ENCODE assay signal across 9 mouse cellular contexts in the genomic region with DNA sequence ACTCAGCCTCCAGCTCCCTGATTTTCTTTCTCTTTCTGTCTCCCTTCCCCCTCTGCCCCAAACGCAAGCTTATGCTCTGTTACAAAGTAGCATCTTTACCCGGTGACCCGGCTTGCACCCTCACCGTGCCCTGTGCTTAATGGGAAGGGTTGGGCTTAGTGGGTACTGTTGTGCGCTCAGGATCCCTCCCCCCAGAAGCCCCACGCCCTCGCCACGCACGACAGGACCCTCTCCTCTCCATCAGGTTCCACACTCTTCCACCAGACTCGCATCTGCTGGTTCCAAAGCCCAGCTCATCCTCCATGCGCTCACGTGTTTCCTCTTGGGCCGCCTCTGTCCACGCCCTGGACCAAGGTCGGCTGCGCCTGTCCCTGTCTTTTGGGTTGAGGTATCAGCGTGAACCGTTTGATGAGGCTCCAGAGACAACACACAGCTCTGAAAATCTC. TPM values are rescaled to one million over a fixed set of nuclear protein-coding genes. Genes with fewer than 3 reads are reported as not detected.
A peak's percentile ranks its signal among the peaks of the same experiment; 100 is the strongest.
DNase-seq lines count a peak whose midpoint lies in the region; ATAC-seq and TF ChIP-seq lines count a peak whose summit lies in the region.
"Had no signal": no experiment of that assay in that cellular context is flagged by ENCODE, and none has a peak within 500 bp of the region (broad histone marks: within the 10 kb centered on the region; RNA-seq: fewer than 3 reads in every experiment).

No protein-coding gene starts in this region.

- no peak overlapping the region for H3K4me3 ChIP-seq in CH12.LX (replicated peaks in 1 of 3; ENCODE audit: low read depth in 2 of 3, low read length in 2 of 3, poor library complexity in 1 of 3)
- H3K4me3 ChIP-seq in liver, embryonic 15.5 days (replicated peaks): peak overlapping the region; percentile 50
- H3K4me3 ChIP-seq in stomach, postnatal 0 days (ENCODE audit: low read depth, low read length): peak overlapping the region; percentile 69
- H3K4me3 ChIP-seq: erythroblast, embryonic 14.5 days had no signal

- no peaks in the 10 kb centered on the region for H3K36me3 ChIP-seq in CH12.LX (replicated peaks in 1 of 2; ENCODE audit: control insufficient read depth in 1 of 2, insufficient read depth in 1 of 2, low read length in 1 of 2)
- no peaks in the 10 kb centered on the region for H3K36me3 ChIP-seq in liver, embryonic 15.5 days (replicated peaks)
- H3K36me3 ChIP-seq in stomach, postnatal 0 days (ENCODE audit: control insufficient read depth, insufficient read depth, low read length): no peaks in the 10 kb centered on the region

- peaks cover 6% of the 10 kb centered on the region for H3K9me3 ChIP-seq in CH12.LX (replicated peaks; ENCODE audit: low read length)
- no peaks in the 10 kb centered on the region for H3K9me3 ChIP-seq in liver, embryonic 15.5 days (replicated peaks)
- H3K9me3 ChIP-seq in stomach, postnatal 0 days (ENCODE audit: control insufficient read depth, low read length): no peaks in the 10 kb centered on the region

- TF ChIP-seq EP300 in CH12.LX (IDR thresholded peaks at IDR 0.05; ENCODE audit: low read length): no peak
- TF ChIP-seq EP300 in stomach, postnatal 0 days (optimal IDR thresholded peaks at IDR 0.05): no peak

- no peak overlapping the region for H3K9ac ChIP-seq in CH12.LX (ENCODE audit: insufficient read depth, low read depth)
- H3K9ac ChIP-seq in liver, embryonic 15.5 days: no peak overlapping the region
- H3K9ac ChIP-seq in stomach, postnatal 0 days (ENCODE audit: low read length): peak overlapping the region; percentile 69

- H3K27me3 ChIP-seq in CH12.LX (replicated peaks): no peaks in the 10 kb centered on the region
- H3K27me3 ChIP-seq in liver, embryonic 15.5 days: peaks cover 92% of the 10 kb centered on the region
- H3K27me3 ChIP-seq in stomach, postnatal 0 days (ENCODE audit: control insufficient read depth, insufficient read depth, low read length): no peaks in the 10 kb centered on the region; the same call in 1 of the 2 replicates

- dilution Hi-C loops in CH12.LX (cut with MboI; ENCODE audit: extremely low pct_ligation_motif_present, extremely low pct_unique_long_range_greater_than_20kb, low sequenced_read_pairs): no loop called here

- peak; percentile 8 for DNase-seq in gastrocnemius, postnatal 14 days
- DNase-seq in gastrocnemius, adult 8-10 months (ENCODE audit: low spot score in 2 of 2): no peak
- no peak for DNase-seq in CH12.LX (ENCODE audit: extremely low read depth)
- peak; percentile 69 to 70 for DNase-seq in cerebellum, postnatal 10 days
- DNase-seq in heart, postnatal 14 days: peak; percentile 10 to 13
- no peak for DNase-seq in stomach, postnatal 0 days (ENCODE audit: low spot score)
- DNase-seq in spleen, postnatal 10 days (ENCODE audit: low spot score in 2 of 2): no peak

- in situ Hi-C loops in CH12.LX (cut with MboI; ENCODE audit: low pct_ligation_motif_present, low pct_unique_long_range_greater_than_20kb, low sequenced_read_pairs): no loop called here

- no peaks in the 10 kb centered on the region for H3K4me1 ChIP-seq in CH12.LX (ENCODE audit: control insufficient read depth in 1 of 2, insufficient read depth in 2 of 2)
- peaks cover 5% of the 10 kb centered on the region; the same call in 1 of the 2 replicates for H3K4me1 ChIP-seq in liver, embryonic 15.5 days (replicated peaks)
- no peaks in the 10 kb centered on the region for H3K4me1 ChIP-seq in stomach, postnatal 0 days (replicated peaks; ENCODE audit: control insufficient read depth, insufficient read depth)

- no peak overlapping the region for H3K27ac ChIP-seq in CH12.LX (ENCODE audit: insufficient read depth, low read depth)
- H3K27ac ChIP-seq in liver, embryonic 15.5 days (replicated peaks): no peak overlapping the region
- H3K27ac ChIP-seq in stomach, postnatal 0 days (replicated peaks): no peak overlapping the region

- no peak for ATAC-seq in liver, embryonic 15.5 days (ENCODE audit: insufficient read depth)
- ATAC-seq in stomach, postnatal 0 days (ENCODE audit: low FRiP score, low TSS enrichment): no peak

- WGBS in liver, embryonic 15.5 days (ENCODE audit: insufficient replicate concordance): under 1% methylated on average over 18 of the region's 18 CpGs
- 7% methylated on average over 18 of the region's 18 CpGs for WGBS in stomach, postnatal 0 days

- no peaks in the 10 kb centered on the region for H3K79me2 ChIP-seq in CH12.LX (replicated peaks; ENCODE audit: control insufficient read depth, extremely low read depth, insufficient read depth, poor library complexity, severe bottlenecking)

- TF ChIP-seq POLR2A in CH12.LX (IDR thresholded peaks at IDR 0.05; ENCODE audit: low read depth, low read length): no peak

- H3K4me2 ChIP-seq in CH12.LX (ENCODE audit: insufficient read depth, low read depth, poor library complexity, severe bottlenecking): peak overlapping the region; percentile 48; the same call in 1 of the 2 replicates
- H3K4me2 ChIP-seq in liver, embryonic 15.5 days: peak overlapping the region; percentile 71
- peak overlapping the region; percentile 90 for H3K4me2 ChIP-seq in stomach, postnatal 0 days (replicated peaks; ENCODE audit: low read depth)

- TF ChIP-seq CTCF in CH12.LX (conservative IDR thresholded peaks at IDR 0.05 in 1 of 2, IDR thresholded peaks at IDR 0.05 in 1 of 2; ENCODE audit: low read depth in 2 of 2, low read length in 2 of 2): no peak
- no peak for TF ChIP-seq CTCF in stomach, postnatal 0 days (IDR thresholded peaks at IDR 0.05; ENCODE audit: low read depth)

- intact Hi-C loops in gastrocnemius, postnatal 14 days (cut with DNase I; ENCODE audit: low total_unique reads): loop anchor here (10.0 kb wide), 1 partner anchor 180 kb away; no protein-coding TSS in a partner anchor
- intact Hi-C loops in heart, postnatal 14 days (cut with DNase I): loop anchor here (2.0 kb wide), 1 partner anchor 46 kb away; a partner anchor contains a TSS

- TF ChIP-seq RAD21 in CH12.LX (IDR thresholded peaks at IDR 0.05; ENCODE audit: low read depth, low read length): no peak

TF ChIP-seq in CH12.LX, 34 proteins besides CTCF, POLR2A, EP300 and RAD21:
- TF ChIP-seq MYC (IDR thresholded peaks at IDR 0.05; ENCODE audit: low read depth, low read length) (no peak), UBTF (IDR thresholded peaks at IDR 0.05; ENCODE audit: low read depth, low read length) (no peak), MEF2A (IDR thresholded peaks at IDR 0.05; ENCODE audit: borderline replicate concordance, low read depth, low read length) (no peak), ELF1 (IDR thresholded peaks at IDR 0.05; ENCODE audit: low read depth, low read length) (no peak), CHD2 (IDR thresholded peaks at IDR 0.05; ENCODE audit: low read length) (no peak), POLR2AphosphoS2 (IDR thresholded peaks at IDR 0.05; ENCODE audit: low read depth, low read length) (no peak)

RNA-seq across cellular contexts. Expression of a gene that starts 0.7 kb away (rescaled TPM):
- 1 to 10 TPM; 2.1 to 2.4 TPM for total RNA-seq in gastrocnemius, postnatal 14 days (2021)
- 1 to 10 TPM; 1.4 to 2.1 (median 2.0) TPM for total RNA-seq in gastrocnemius, adult 8-10 months (2022)
- not detected in 2 replicates for total RNA-seq in CH12.LX (2012; rRNA removed)
- total RNA-seq in CH12.LX (2014; rRNA removed): 0.15 TPM in 1 of 2 replicates, not detected in the other
- not detected in 2 replicates for polyA plus RNA-seq in CH12.LX (2012; ENCODE audit: insufficient read length, low read depth)
- total RNA-seq in heart, postnatal 14 days (2021): 1 to 10 TPM; 2.5 to 2.8 TPM
- polyA plus RNA-seq in liver, embryonic 15.5 days (2015; fragmentation: Nextera tagmentation; extraction: Ambion mirVana): not detected in 2 replicates
- polyA plus RNA-seq in stomach, postnatal 0 days (2015; fragmentation: Nextera tagmentation; extraction: Ambion mirVana): 0.18 and 0.48 TPM in 2 replicates
- polyA plus RNA-seq: erythroblast, embryonic 14.5 days had no signal

RNA-seq across cellular contexts. Expression of a gene that starts 0.8 kb away (rescaled TPM):
- total RNA-seq in gastrocnemius, postnatal 14 days (2021): 10 to 100 TPM; 13.1 to 21.5 TPM
- total RNA-seq in gastrocnemius, adult 8-10 months (2022): 10 to 100 TPM; 33.7 to 39.5 (median 35.8) TPM
- total RNA-seq in CH12.LX (2012; rRNA removed) (0.04 TPM in 2 replicates), CH12.LX (2014; rRNA removed) (0.08 and 0.22 TPM in 2 replicates)
- polyA plus RNA-seq in CH12.LX (2012; ENCODE audit: insufficient read length, low read depth): 0.56 and 0.77 TPM in 2 replicates
- 10 to 100 TPM; 14.4 to 14.6 TPM for total RNA-seq in heart, postnatal 14 days (2021)
- 0.03 and 0.09 TPM in 2 replicates for polyA plus RNA-seq in liver, embryonic 15.5 days (2015; fragmentation: Nextera tagmentation; extraction: Ambion mirVana)
- 0.75 and 1.2 TPM in 2 replicates for polyA plus RNA-seq in stomach, postnatal 0 days (2015; fragmentation: Nextera tagmentation; extraction: Ambion mirVana)
- polyA plus RNA-seq: erythroblast, embryonic 14.5 days had no signal

RNA-seq across cellular contexts. Expression of a gene that starts 46.1 kb away (rescaled TPM):
- total RNA-seq in gastrocnemius, postnatal 14 days (2021): 10 to 100 TPM; 20.6 to 22.6 TPM
- total RNA-seq in gastrocnemius, adult 8-10 months (2022): 10 to 100 TPM; 18.5 to 23.3 (median 20.1) TPM
- total RNA-seq in CH12.LX (2012; rRNA removed): 11.1 and 12.5 TPM in 2 replicates
- 17.9 and 18.4 TPM in 2 replicates for total RNA-seq in CH12.LX (2014; rRNA removed)
- 13.2 and 14.3 TPM in 2 replicates for polyA plus RNA-seq in CH12.LX (2012; ENCODE audit: insufficient read length, low read depth)
- 10 to 100 TPM; 23.7 to 27.3 TPM for total RNA-seq in heart, postnatal 14 days (2021)
- 6.7 and 7.6 TPM in 2 replicates for polyA plus RNA-seq in liver, embryonic 15.5 days (2015; fragmentation: Nextera tagmentation; extraction: Ambion mirVana)
- 6.1 and 6.2 TPM in 2 replicates for polyA plus RNA-seq in stomach, postnatal 0 days (2015; fragmentation: Nextera tagmentation; extraction: Ambion mirVana)

Comparison
In these comparisons a context has a peak if more than half of its experiments do, and no peak if none do; other contexts are left out.
1. DNase-seq: peak in gastrocnemius, postnatal 14 days (single experiment), cerebellum, postnatal 10 days (2 of 2) and heart, postnatal 14 days (2 of 2); none in gastrocnemius, adult 8-10 months (0 of 2), CH12.LX (single experiment), stomach, postnatal 0 days (single experiment) and spleen, postnatal 10 days (0 of 2).
2. H3K4me3 ChIP-seq: peak in liver, embryonic 15.5 days (single experiment) and stomach, postnatal 0 days (single experiment); none in CH12.LX (0 of 3).
3. RNA of a gene that starts 0.8 kb away (total RNA-seq): 33.7 to 39.5 TPM in gastrocnemius, adult 8-10 months, 13.1 to 21.5 TPM in gastrocnemius, postnatal 14 days and 14.4 to 14.6 TPM in heart, postnatal 14 days; 0.04 to 0.22 TPM in CH12.LX; every median in the first group is over 10 times any median in the second.
4. Peak in every context shown above with its lines, with median percentiles within 50 percentile points of each other: H3K4me2 ChIP-seq.